Mouse (Mus musculus) heart, adult 2 months (tissue): ENCODE data around the gene 1700029I15Rik.

Source experiments
- CTCF ChIP-seq: fragments of 200-600 bp; IDR thresholded peaks from 2 replicates; pipeline ENCODE4 v1.8.1; 2022; ENCODE audit warnings: antibody characterized with exemption, mild to moderate bottlenecking, moderate library complexity
- EP300 ChIP-seq: fragments of 200-500 bp; IDR thresholded peaks from 2 replicates; pipeline ENCODE4 v1.6.1; 2011; ENCODE audit warnings: low read depth, low read length, control low read depth; ENCODE audit not compliant: insufficient read depth
- POLR2A ChIP-seq: fragments of 200-500 bp; IDR thresholded peaks from 2 replicates; pipeline ENCODE4 v1.6.1; 2011; ENCODE audit warnings: mild to moderate bottlenecking, low read depth, low read length, control low read depth; ENCODE audit not compliant: insufficient read depth

GRCm38 (mm10) chr2:92379783-92380494, 2.4 kb upstream of the 1700029I15Rik start:
- no peak for TF ChIP-seq POLR2A
- no peak for TF ChIP-seq CTCF
- no peak for TF ChIP-seq EP300
